Mouse (Mus musculus) ovary, postnatal 14 days (tissue): ENCODE results near the gene Tmem102.

Experiments
- DNase-seq: peaks from one replicate; pipeline ENCODE4 v3.0.0; 2022; ENCODE audit warnings: low spot score

The Tmem102 gene

DNA sequence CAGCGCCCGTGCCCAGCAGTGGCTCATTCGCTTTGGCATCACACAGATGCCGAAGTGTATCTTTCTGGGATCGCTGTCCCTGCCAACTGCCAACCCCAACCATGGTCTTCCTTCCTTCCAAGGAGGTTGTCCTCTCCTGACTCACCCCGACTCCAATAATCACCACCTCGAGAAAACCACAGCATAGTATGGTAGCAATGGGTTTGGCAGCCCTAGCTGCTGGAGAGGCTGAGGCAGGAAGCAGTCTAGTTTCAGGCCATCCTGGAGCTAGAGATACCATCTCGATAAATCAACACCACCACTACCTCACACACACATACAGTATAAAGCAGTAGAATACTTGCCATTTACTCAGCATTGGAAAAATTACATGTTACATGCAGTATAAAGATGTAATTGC lies 13.4 kb upstream of the Tmem102 start:
- DNase-seq = no peak

- no peak for DNase-seq
Measured at GRCm38 (mm10) chr11:69818365-69818764, 12.9 kb upstream of the Tmem102 start, which contains the start of gene Spem2. Spem2 (minus strand) TSS chr11:69818465.

- no peak for DNase-seq
Measured at GRCm38 (mm10) chr11:69816520-69816919, 11.1 kb upstream of the Tmem102 start.

GRCm38 (mm10) chr11:69815155-69815554 lies 9.7 kb upstream of the Tmem102 start, which contains the start of gene Gm39566:
Gm39566 (minus strand) TSS chr11:69815298.
- no peak for DNase-seq

DNA sequence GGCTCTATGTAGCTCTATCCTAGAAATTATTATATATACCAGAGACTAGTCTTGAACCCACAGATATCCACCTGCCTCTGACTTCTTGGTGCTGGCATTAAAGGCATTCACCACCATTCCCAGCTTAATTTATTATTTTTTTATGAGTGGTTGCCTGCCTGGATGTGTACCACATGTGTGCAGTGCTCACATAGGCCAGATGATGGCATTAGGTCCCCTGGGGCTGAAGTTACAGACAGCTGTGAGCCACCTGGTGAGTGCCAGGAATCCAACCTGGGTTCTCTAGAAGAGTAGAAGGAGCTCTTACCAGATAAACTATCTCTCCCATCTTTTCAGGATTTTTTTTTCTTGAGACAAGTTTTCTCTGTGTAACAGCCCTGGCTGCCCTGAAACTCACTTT lies 4.9 kb upstream of the Tmem102 start:
- DNase-seq = no peak

DNA sequence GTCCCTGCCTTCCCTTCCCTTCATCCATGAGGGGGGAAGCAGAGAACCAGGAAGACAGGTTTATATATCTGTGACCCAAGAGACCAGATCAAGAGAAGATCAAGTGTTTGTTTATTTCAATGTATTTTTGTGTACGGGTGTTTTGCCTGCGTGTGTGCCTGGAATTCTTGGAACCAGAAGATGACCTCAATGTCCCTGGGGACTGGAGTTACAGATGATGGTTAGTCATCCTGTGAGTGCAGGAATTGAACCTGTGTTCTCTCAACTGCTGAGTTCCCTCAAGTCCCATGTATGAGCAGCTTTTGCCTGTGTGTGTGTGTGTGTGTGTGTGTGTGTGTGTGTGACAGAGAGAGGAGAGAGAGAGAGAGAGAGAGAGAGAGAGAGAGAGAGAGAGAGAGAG lies 2.2 kb upstream of the Tmem102 start:
- no peak for DNase-seq

GRCm38 (mm10) chr11:69806378-69806777 lies 954 bp upstream of the Tmem102 start:
- DNase-seq = no peak

DNA sequence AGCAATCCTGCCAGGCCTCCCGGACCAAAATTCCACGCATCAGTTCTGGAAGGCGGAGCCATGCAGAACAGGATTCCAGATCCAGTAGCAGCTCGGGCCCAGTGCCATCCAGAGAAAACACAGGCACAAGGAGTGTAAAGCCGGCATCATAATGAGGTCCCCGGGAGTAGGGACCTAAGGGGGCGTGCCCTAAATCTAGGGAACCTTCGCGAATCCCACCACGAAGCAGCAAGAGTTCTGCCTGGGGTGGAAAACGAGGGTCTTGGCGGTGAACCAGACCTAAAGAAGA lies 828 bp downstream of the Tmem102 start:
- no peak for DNase-seq

GRCm38 (mm10) chr11:69803786-69804651 lies 1.4 kb downstream of the Tmem102 start:
- peak; percentile 64 for DNase-seq

- no peak for DNase-seq
Measured at GRCm38 (mm10) chr11:69803328-69803727, 2.1 kb downstream of the Tmem102 start.

GRCm38 (mm10) chr11:69802648-69803105 lies 2.7 kb downstream of the Tmem102 start:
- peak; percentile 79 for DNase-seq

GRCm38 (mm10) chr11:69801379-69801977 lies 3.9 kb downstream of the Tmem102 start, which contains the start of gene Fgf11:
Fgf11 (minus strand) TSS chr11:69801857.
- no peak for DNase-seq

GRCm38 (mm10) chr11:69800392-69801197 lies 4.8 kb downstream of the Tmem102 start:
- peak; percentile 77 for DNase-seq

DNA sequence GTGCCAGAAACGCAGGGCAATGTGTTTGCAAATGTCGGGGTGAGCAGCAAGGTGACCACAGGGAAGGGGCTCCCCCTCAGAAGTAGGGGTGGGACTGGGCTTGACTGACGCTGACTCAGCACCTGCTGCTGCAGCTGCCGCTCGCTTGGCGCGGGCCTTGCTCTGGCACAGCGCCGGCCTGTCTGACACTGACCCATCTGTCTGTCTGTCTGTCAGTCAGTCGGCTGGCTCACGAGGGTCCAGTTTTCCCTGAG lies 5.4 kb downstream of the Tmem102 start:
- no peak for DNase-seq

DNA sequence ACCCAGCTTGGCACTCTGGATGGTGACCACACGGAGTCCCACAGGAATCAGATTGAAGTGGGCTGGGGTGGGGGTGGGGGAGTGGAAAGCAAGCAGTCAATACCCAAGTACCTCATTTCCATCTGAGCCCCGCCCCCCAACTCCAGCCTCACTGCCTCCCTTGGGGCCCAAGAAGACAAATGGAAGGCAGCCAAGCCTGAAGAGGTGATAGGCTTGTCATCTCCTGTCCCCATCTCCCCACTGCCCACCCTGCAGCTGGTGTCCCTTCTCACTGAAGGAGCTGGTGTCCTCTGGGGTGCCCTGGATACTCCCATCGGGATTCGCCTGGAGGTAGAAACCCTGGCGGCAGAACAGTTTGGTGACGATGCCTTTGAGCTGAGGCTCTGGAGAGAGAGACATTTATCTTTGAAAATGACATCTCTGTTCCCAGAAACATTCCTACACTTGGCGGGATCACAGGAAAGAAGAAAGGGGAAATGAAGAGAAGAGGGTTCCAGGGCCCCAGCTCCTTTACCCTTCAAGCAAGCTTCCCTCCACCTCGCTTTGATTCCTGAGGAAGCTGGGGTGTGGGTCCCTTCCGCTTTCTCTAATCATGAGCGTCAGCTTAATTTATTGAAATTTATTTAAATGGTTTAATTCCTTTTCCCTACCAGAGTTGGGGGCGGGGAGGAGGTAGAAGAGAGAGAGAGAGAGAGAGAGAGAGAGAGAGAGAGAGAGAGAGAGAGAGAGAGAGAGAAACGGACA lies 5.9 kb downstream of the Tmem102 start:
- no peak for DNase-seq

DNA sequence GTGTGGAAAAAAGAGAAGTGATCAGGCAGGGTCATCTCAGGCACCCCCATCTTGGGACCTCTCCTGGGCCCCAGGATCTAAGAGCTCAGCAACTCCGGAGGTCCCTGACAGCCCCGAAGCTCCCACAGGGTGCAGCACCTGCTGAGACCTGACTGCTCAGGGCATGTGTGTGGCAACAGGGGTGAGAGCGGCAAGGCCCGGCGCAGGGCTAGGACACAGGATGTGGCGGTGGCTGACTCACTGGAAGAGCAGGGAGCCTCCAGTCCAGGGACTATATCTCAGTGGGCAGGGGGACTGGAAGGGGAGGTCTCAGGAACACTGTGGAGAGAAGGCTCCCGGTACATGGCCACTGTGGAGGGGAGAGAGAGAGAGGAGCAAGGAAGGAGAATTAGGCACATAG lies 7.5 kb downstream of the Tmem102 start:
- DNase-seq = no peak

DNA sequence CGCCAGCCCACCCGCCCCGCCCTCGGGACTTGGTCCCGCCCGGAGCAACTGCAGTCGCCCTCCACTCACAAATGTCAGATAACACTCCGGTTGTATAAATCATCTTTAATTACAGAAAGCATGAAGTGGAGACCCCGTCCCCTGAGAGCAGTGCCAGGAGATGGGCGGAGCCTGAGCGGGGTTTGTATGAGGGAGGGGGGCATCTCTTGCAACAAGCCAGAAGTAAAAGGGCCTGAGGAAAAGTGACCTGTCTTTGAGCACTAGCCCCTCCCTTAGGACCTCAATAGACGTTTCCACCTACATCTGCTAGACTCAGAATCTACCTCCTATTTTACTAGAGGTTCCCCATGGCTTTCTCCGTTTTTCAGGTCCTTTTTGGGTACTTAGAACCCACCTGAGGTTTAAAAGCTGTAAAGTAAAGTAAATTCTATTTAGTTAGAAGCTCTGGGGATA lies 9.4 kb downstream of the Tmem102 start:
- DNase-seq = no peak

DNA sequence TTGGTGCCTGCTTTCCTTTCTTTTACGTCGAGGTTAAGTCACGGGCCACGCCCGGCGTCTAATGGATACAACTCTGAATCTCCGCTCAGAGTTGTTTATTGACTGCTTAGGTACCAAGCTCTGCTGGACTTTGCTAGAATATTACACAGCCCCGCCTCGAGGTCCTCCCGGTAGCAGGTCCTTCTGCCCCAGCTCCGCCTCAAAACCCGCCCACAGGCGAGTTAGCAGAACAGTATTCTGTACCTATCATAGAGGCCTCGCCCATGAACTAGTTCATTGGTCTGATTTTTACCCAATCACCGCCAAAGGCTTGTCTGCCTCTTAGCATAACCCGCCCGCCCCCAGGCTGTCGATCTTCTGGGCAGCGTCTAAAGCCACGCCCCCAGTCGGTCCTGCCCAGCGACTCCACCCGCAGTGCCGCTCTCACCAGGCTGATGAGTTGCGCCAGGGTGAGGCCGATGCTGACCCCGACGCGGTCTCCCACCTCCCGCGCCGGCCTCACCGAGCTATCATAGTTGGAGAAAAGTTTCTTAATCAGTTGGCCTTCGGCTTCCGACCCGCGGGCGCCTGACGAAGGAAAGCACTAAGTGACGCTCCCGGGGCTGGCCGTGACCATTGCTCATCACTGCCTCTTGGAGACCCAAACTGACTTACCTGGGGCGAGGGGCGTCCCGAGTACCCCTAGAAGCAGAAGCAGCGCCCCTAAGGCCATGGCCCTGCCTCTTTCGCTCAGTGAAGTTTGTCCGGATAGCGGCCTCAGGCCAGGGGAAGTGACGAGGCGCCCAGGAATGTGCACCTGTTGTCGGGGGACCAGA lies 10.0 kb downstream of the Tmem102 start, which contains the start of gene Chrnb1:
TSS of gene Chrnb1 (minus strand) at position 776 of the 815 bp plus-strand sequence.
- peak; percentile 84 for DNase-seq

DNA sequence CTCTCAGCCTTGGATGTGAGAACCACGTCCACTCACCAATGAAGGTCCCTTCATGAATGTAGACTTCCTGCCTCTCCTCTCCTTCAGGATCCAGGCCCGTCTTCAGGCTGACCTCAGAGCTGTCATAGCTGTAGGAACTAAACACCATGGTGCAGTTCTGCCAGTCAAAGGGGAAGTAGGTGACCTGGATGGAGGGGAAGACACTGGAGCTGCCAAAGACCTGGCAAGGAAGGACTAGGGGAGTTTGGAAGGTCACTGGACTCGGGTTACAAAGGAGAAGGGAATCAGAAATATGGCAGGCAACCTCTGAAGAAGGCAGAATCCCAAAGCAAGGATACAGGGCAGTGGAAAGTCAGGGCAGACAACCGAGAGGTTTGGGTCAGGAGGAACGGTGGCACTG lies 12.0 kb downstream of the Tmem102 start:
- DNase-seq = no peak

DNA sequence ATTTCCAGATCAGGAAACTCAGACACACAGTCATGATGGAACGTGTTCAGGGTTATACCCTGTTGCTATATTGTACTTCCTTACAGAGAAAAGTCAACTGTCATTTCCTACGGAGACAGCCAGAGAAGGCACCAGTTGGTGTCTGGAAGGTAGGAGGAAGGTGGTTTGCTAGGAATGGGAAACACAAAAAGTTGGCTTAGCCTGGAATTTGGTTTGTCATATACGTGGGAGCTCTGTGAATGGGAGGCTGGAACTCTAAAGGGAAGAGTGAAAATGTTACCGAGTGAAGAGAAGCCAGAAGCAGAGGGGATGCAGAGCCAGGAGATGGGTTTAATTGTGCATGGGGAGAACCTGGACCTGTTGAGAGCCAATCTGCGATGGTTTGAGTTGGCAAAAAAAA lies 14.0 kb downstream of the Tmem102 start:
- DNase-seq = no peak

GRCm38 (mm10) chr11:69789431-69789830 lies 16.0 kb downstream of the Tmem102 start:
- DNase-seq = no peak
